Mouse (Mus musculus): Measurements from ENCODE around the gene Map4k1. TPM values are rescaled to one million over a fixed set of nuclear protein-coding genes. Genes with fewer than 3 reads are reported as not detected.

The Map4k1 gene
- total RNA-seq, 4 experiments from 2014 or later = 0.99 to 3.7 (median 2.1) TPM

Small RNA genes lying within 50 kb of the gene (microRNA-seq; reads per million reads assigned to microRNA genes)
- 0 reads per million in 2 experiments for gene Gm44408

Other genes with a start within 250 kb of the Map4k1 start
- 10 to 100 TPM; 54.2 to 65.8 (median 60.4) TPM for gene Mrps12, start 240.2 kb upstream of the Map4k1 start, total RNA-seq (2022)
- gene Sars2, start 240.1 kb upstream of the Map4k1 start, total RNA-seq (2022) = 10 to 100 TPM; 11.5 to 15.7 (median 13.9) TPM
- gene Ccer2, start 225.9 kb upstream of the Map4k1 start, total RNA-seq (2022) = 1 to 10 TPM; 1.7 to 2.8 (median 2.4) TPM
- 100 to 1,000 TPM; 132 to 145 (median 141) TPM for gene Sirt2, start 215.3 kb upstream of the Map4k1 start, total RNA-seq (2022)
- gene Nfkbib, start 214.5 kb upstream of the Map4k1 start, total RNA-seq (2022) = 10 to 100 TPM; 32.2 to 34.7 (median 33.3) TPM
- gene Rinl, start 193.1 kb upstream of the Map4k1 start, total RNA-seq (2022) = 1 to 10 TPM; 2.0 to 4.9 (median 4.1) TPM
- gene Hnrnpl, start 173.5 kb upstream of the Map4k1 start, total RNA-seq (2022) = 100 to 1,000 TPM; 433 to 466 (median 453) TPM
- 10 to 100 TPM; 57.9 to 68.0 (median 62.2) TPM for gene Ech1, start 156.8 kb upstream of the Map4k1 start, total RNA-seq (2022)
- gene Lgals4, start 148.2 kb upstream of the Map4k1 start, total RNA-seq (2022) = 1 to 10 TPM; 1.4 to 3.4 (median 3.0) TPM
- not detected for gene Lgals7, start 118.2 kb upstream of the Map4k1 start, total RNA-seq (2022)
- 1 to 10 TPM in 3 of 4 experiments, under 1 TPM in 1; 0.41 to 2.3 (median 1.3) TPM for gene Capn12, start 100.6 kb upstream of the Map4k1 start, total RNA-seq (2022)
- 100 to 1,000 TPM; 161 to 178 (median 177) TPM for gene Actn4, start 19.7 kb upstream of the Map4k1 start, total RNA-seq (2022)
- 100 to 1,000 TPM; 197 to 208 (median 204) TPM for gene Eif3k, start 186 bp upstream of the Map4k1 start, total RNA-seq (2022)
- 10 to 100 TPM in 1 of 4 experiments, 1 to 10 TPM in 3; 7.0 to 10.5 (median 9.2) TPM for gene Ryr1, start 143.1 kb downstream of the Map4k1 start, total RNA-seq (2022)
- 1 to 10 TPM in 2 of 4 experiments, under 1 TPM in 2; 0.68 to 1.3 (median 1.1) TPM for gene Rasgrp4, start 152.8 kb downstream of the Map4k1 start, total RNA-seq (2022)
- 10 to 100 TPM; 34.8 to 36.2 (median 35.5) TPM for gene Fam98c, start 174.2 kb downstream of the Map4k1 start, total RNA-seq (2022)
- 1 to 10 TPM in 1 of 4 experiments, under 1 TPM in 3; 0.54 to 1.7 (median 0.67) TPM for gene Ggn, start 188.2 kb downstream of the Map4k1 start, total RNA-seq (2022)
- gene Spred3, start 188.4 kb downstream of the Map4k1 start, total RNA-seq (2022) = 10 to 100 TPM; 30.7 to 39.6 (median 38.9) TPM
- 100 to 1,000 TPM; 118 to 137 (median 127) TPM for gene Psmd8, start 198.7 kb downstream of the Map4k1 start, total RNA-seq (2022)
- 1 to 10 TPM; 1.1 to 1.7 (median 1.4) TPM for gene Catsperg1, start 232.0 kb downstream of the Map4k1 start, total RNA-seq (2022)